Mouse (Mus musculus): ENCODE measurements at regions not wholly inside any gene's neighbourhood (a gene's known extent, or its start where the extent isn't known, plus 50 kb on each side); places are given as distances from the start of the nearest gene placed in this dataset.

GRCm38 (mm10) chr9:23134006-23134405 lies 88.9 kb upstream of the Bmper start:
- DNase-seq (ENCODE audit: low read depth): no peak

DNA sequence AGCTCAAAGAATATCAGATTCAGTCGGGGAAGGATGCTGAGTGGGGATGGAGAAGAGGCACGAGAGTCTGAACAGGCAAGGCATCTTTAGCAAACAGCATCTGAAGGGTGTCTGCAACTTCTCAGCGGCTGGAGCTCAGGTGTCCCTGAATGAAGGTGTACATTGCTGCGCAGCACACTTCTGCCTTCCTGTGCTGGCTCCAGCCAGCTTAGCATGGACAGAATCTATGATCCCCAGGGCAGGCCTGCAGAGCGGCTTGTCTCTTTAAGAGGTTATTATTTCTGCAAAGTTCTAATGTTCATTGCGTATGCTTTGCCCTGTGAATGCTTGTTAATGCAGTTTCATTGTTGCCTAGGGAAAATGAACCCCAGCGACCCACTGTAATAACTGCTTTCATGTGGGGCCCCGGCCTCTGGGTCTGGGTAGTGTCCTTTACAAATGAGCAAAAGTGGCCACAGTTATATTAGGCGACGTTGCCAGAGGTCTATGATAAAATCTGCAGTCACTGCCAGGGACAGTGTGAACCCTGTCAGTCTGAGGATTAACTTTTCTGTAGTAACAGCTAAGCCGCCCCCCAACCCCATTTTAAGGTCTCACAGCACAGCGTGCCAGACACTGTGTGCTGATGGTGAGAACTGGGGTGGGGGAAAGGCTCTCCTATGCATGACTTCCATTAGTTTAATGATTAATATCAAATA lies 88.3 kb upstream of the Bmper start:
- DNase-seq (ENCODE audit: low read depth): no peak

GRCm38 (mm10) chr9:23136511-23136910 lies 86.4 kb upstream of the Bmper start:
- no peak for DNase-seq (ENCODE audit: low read depth)

DNA sequence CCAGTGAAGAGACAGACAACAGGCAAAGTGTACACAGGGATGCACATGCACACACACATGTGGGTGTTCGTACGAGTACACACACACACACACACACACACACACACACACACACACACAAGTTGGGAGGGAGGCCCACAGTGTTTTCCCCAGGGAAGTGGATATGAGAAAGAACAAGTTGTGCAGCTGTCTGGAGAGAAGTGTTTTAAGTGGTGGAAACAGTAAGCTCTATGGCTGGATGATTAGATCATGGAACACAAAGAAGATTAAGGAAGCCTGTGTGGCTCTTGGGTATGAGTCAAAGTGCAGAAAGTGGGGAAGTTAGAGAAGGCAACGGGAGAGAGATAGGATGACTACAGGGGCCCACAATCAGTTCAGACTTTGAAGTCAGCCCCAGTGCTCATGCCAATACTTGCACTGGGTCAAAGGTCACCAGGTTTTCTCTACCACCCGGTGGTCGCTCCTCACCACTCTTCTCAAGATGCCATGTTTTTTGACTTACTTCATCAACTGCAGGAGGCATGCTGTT lies 85.1 kb upstream of the Bmper start:
- no peak for DNase-seq (ENCODE audit: low read depth)

DNA sequence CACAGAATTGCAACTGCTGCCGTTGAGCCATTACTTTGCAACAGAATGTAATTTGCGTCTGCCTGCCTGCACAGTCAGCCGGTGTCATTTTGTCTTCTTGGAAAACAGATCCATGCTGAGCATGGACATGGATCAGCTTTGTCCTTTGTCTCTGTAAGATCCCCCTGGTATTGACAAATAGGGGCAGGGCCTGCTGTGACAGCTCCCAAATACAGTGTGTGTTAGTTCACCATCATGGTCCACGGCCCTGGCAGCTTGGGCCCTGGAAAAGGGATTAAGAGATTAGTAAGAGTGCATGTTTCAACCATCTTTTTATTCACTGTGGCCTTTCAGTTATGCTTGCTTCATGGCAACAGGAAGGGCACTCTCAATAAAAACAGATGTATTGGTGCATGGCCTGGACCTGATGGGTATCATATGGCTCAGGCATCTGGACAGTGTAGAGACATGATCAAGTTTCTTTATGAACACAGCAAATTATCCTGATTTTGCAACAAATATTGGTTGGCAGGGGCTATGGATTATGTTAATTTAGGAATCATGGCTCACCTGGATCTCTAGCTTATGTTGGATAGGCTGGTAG lies 83.2 kb upstream of the Bmper start:
- DNase-seq (ENCODE audit: low read depth): no peak

GRCm38 (mm10) chr9:23144281-23144680 lies 78.6 kb upstream of the Bmper start:
- no peak for DNase-seq (ENCODE audit: low read depth)

- DNase-seq (ENCODE audit: low read depth): no peak
Observed at GRCm38 (mm10) chr9:23150338-23150737, 72.5 kb upstream of the Bmper start.

DNA sequence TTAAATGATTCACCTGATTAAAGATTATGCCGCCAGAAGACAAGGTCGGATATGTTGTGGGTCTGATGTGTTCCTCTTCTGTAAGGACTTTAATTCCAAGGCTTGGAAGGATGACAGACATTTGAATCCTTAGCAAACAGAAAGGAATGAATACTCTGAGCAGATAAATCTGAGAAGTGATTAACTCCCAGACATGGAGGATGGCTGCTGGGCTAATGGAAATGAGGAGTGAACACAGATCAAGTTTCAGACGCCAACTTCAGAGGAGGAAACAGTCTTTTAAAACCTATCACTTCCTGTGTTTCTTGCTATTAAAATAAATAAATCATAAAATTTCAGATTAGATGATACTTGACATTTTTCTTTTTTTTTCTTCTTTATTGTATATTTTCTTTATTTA lies 72.0 kb upstream of the Bmper start:
- no peak for DNase-seq (ENCODE audit: low read depth)

GRCm38 (mm10) chr9:23151953-23152490 lies 70.9 kb upstream of the Bmper start:
- DNase-seq (ENCODE audit: low read depth): no peak

DNA sequence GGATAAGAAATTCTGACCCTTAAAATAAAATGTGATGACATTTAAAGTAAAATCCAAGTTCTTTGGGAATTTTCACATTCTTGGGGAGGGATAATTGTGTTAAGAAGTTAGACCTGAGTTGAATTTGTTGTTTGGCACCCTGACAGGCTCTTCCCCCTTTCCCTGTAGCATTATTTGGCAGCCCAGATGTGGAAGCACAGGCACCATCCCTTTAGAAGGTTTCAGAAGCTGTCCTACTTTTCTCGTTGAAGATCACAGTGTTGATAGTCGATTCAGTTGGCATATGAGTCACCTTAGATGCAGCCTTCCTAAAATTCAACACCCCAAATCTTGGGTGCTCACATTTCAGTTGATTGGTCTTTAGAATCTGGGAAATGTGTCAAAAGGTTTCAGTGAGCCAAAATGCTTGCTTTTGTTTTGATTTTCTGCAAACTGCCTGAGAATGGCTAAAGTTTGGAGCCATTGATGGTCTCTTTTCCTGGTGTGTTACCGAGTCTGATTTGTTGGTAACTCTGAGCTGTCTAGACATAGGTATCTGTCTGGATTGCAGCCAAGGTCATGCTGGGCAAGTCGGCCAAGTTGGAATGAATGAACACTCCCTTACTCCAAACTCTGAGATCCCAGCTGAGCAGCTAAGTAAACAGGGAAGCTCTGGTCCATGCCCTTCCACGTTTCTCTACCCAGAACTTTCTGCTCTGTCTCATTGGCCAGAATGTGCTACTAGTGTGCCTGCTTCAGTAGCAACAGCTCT lies 65.9 kb upstream of the Bmper start:
- DNase-seq (ENCODE audit: low read depth): no peak

DNA sequence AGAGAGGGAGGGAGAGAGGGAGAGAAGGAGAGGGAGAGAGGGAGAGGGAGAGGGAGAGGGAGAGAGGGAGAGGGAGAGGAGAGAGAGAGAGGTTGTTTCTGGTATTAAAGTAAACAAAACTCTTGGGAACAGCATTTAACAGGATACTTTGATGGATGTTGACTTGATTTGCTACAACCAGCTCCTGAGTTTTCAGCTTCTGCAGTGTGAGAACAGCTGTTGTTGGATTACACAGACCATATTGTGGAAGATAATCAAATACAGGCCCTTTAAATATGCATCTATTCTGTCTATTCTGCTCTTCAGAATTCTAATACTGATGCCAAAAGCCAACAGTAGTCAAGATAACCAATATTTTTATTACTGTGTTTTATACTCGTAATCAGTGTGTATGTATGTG lies 64.4 kb upstream of the Bmper start:
- no peak for DNase-seq (ENCODE audit: low read depth)

DNA sequence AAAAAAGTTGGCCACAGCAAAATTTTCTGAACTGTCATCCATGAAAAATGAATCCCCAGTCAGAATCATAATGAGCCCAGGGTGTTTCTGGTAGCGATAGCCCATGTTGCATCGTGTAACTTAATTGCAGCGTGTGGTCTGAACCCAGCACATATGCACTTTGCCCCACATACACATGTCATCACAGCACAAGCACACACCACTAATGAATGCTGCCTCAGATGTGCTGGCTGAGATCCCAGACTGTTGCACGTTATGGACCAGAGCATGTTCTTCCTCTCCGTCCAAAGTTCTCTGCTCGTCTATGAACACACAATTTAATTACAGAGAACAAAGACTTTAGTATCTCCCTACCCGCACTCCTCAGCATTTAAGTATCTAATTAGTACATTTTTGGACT lies 61.5 kb upstream of the Bmper start:
- no peak for DNase-seq (ENCODE audit: low read depth)

DNA sequence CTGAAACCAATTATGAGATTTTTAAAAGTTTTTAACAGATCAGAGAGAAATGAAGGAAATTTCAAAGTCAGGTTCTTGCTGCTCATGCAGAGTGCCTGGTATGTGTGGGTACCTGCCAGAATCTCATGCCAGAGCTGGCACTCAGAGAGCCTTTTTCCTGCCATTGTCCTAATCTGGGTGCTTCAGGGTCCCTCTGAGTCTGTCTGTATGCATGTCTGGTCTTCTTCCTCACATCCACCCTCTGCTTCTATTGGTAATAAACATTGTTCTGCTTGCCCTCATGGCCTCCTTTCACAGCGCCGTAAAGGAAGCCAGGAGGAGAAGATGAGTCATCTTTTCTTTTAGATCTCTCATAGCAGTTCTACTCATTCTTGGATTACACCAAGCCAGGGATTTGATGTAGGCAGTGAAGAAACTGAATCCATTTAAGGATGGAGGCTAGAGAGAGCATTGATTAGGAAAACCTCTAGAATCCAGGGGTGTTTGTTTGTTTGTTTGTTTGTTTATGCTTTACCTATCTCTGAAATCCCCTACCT lies 55.8 kb upstream of the Bmper start:
- DNase-seq (ENCODE audit: low read depth): no peak

DNA sequence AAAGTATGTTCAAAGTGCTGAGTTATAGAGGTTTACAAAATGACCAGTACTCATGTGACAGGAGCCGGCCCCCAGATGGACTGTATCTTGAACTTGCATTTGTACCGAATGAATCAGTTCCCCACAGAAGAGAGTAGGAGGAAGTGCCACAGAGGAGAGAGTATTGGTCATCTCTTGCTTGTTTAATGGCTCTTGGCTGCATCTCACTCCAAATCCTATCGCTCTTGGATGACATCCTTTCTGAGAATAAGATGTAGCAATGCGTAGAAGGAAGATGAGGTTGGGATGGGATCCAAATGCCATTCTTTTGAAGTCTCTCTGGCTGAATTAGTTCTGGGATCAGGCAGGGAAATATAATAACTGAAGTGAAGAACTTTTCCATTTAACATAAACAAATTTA lies 55.2 kb upstream of the Bmper start:
- no peak for DNase-seq (ENCODE audit: low read depth)

GRCm38 (mm10) chr9:23168149-23168548 lies 54.7 kb upstream of the Bmper start:
- no peak for DNase-seq (ENCODE audit: low read depth)

DNA sequence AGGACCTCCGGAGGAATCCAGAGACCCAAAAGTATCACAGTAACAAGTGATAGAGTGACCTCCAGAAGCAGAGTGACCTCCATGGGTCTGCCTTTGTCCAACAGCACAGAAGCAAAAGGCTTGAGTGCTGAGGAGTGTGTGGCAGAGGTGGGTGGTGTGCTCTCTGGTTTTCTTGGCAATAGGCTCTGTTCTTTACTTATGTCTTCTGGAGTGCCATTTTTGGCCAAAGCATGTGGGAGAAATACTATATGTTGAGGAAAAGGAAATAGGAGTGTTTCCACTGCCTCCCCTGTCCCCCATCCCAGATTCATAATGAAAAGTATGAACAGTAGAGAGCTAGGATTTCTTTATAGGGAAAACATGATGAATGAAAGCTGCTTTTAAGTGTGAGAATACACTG lies 51.5 kb upstream of the Bmper start:
- no peak for DNase-seq (ENCODE audit: low read depth)
